Mouse (Mus musculus) bone marrow, adult 2 months (tissue): ENCODE results near the gene Ak6.

Experiments used
- CTCF ChIP-seq: fragments of 200-500 bp; IDR thresholded peaks from 2 replicates; pipeline ENCODE4 v1.5.1; 2011; ENCODE audit warnings: low read length, control low read depth; ENCODE audit not compliant: control insufficient read depth, insufficient read depth
- POLR2A ChIP-seq: fragments of 200-500 bp; IDR thresholded peaks from 2 replicates; pipeline ENCODE4 v1.6.1; 2011; ENCODE audit warnings: low read depth, mild to moderate bottlenecking, control low read depth, low read length, borderline replicate concordance; ENCODE audit not compliant: control insufficient read depth

GRCm38 (mm10) chr13:100605845-100606244 lies 44.9 kb upstream of the Ak6 start:
- TF ChIP-seq CTCF = no peak
- no peak for TF ChIP-seq POLR2A
